Mouse (Mus musculus) liver, embryonic 16.5 days (tissue): Measurements from ENCODE around the gene Ppp1r7. TPM values are rescaled to one million over a fixed set of nuclear protein-coding genes. Genes with fewer than 3 reads are reported as not detected.
A peak's percentile ranks its signal among the peaks of the same experiment; 100 is the strongest.
"Not testable (repeated sequence)": the region's sequence is repeated elsewhere in the genome, so short reads cannot be mapped to it uniquely, and the experiment has no call there.

Experiments
- ATAC-seq: fragments of 200-750 bp; cut with Nextera tagmentation; 2 replicates; pipeline ENCODE4 v1.8.0; 2017; ENCODE audit warnings: low read depth, mild to moderate bottlenecking, moderate number of reproducible peaks, moderate library complexity
- H3K27ac ChIP-seq: fragments of 300-500 bp; sonication (generic); 2 replicates; pipeline ENCODE4 v1.5.1; 2014; ENCODE audit warnings: mild to moderate bottlenecking, low read length
- H3K27me3 ChIP-seq: fragments of 300-500 bp; sonication (generic); 2 replicates; pipeline ENCODE4 v1.6.1; 2014; ENCODE audit warnings: low read depth, low read length, mixed read lengths; ENCODE audit not compliant: control insufficient read depth, insufficient read depth
- H3K36me3 ChIP-seq: fragments of 300-500 bp; sonication (generic); 2 replicates; pipeline ENCODE4 v1.6.1; 2014; ENCODE audit warnings: mild to moderate bottlenecking; ENCODE audit not compliant: control insufficient read depth, insufficient read depth
- H3K4me1 ChIP-seq: fragments of 300-500 bp; sonication (generic); 2 replicates; pipeline ENCODE4 v1.6.1; 2014; ENCODE audit warnings: low read depth, low read length, mixed read lengths; ENCODE audit not compliant: control insufficient read depth
- H3K4me2 ChIP-seq: fragments of 300-500 bp; sonication (generic); 2 replicates; pipeline ENCODE4 v1.6.1; 2014; ENCODE audit warnings: low read depth, low read length, mixed read lengths
- H3K4me3 ChIP-seq: fragments of 300-500 bp; sonication (generic); 2 replicates; pipeline ENCODE4 v1.5.1; 2014; ENCODE audit warnings: low read depth, mild to moderate bottlenecking, low read length
- H3K9ac ChIP-seq: fragments of 300-500 bp; sonication (generic); 2 replicates; pipeline ENCODE4 v1.6.1; 2014; ENCODE audit warnings: low read depth, low read length
- H3K9me3 ChIP-seq: fragments of 300-500 bp; sonication (generic); replicated peaks from 2 replicates; pipeline ENCODE4 v1.6.1; 2016; ENCODE audit warnings: low read length; ENCODE audit not compliant: control insufficient read depth
- WGBS: fragments of 180-500 bp; shearing (Covaris S2); extraction: QIAGEN DNeasy Blood & Tissue Kit; methylation state at CpG from one replicate; pipeline ENCODE4 v1.1.7; 2014; ENCODE audit not compliant: insufficient replicate concordance; 5-methylcytosine and 5-hydroxymethylcytosine counted together
- polyA plus RNA-seq: library from polyadenylated mRNA; unstranded; fragments of >200 nt; fragmentation: Nextera tagmentation; extraction: Ambion mirVana; gene quantifications from 2 replicates; pipeline ENCODE4 v1.2.1, GENCODE M21; 2015

Ppp1r7 gene
- 29.4 and 31.9 TPM in 2 replicates for polyA plus RNA-seq

GRCm38 (mm10) chr1:93342648-93343503, at the start of gene Ppp1r7, which contains the start of gene Pask:
Ppp1r7 (plus strand) TSS chr1:93342854.
Pask (minus strand) TSS chr1:93343482.
- H3K4me2 ChIP-seq: peak within 1 kb of the TSS; percentile 94
- H3K36me3 ChIP-seq: peaks cover 5% of the 10 kb centered on the region; the same call in 1 of the 2 replicates
- H3K27ac ChIP-seq: peak within 1 kb of the TSS; percentile 84
- no peaks in the 10 kb centered on the region for H3K27me3 ChIP-seq
- H3K4me1 ChIP-seq: peaks cover 13% of the 10 kb centered on the region
- ATAC-seq: peak; percentile 92
- no peaks in the 10 kb centered on the region for H3K9me3 ChIP-seq
- H3K9ac ChIP-seq: peak within 1 kb of the TSS; percentile 91
- under 1% methylated on average over 63 of the region's 63 CpGs for WGBS
- peak within 1 kb of the TSS; percentile 99 for H3K4me3 ChIP-seq

GRCm38 (mm10) chr1:93294491-93294890, 48.2 kb upstream of the Ppp1r7 start:
- not testable (repeated sequence) for H3K4me1 ChIP-seq, ATAC-seq
- 63% methylated on average over 3 of the region's 3 CpGs for WGBS

GRCm38 (mm10) chr1:93299791-93300190, 42.9 kb upstream of the Ppp1r7 start:
- 81% methylated on average over 4 of the region's 4 CpGs for WGBS
- H3K9me3 ChIP-seq: no peaks in the 10 kb centered on the region
- no peak overlapping the region for H3K27ac ChIP-seq
- peaks cover 12% of the 10 kb centered on the region for H3K36me3 ChIP-seq
- H3K4me3 ChIP-seq: no peak overlapping the region
- peaks cover 4% of the 10 kb centered on the region for H3K4me1 ChIP-seq
- H3K27me3 ChIP-seq: no peaks in the 10 kb centered on the region
- H3K4me2 ChIP-seq: no peak overlapping the region
- no peak for ATAC-seq
- no peak overlapping the region for H3K9ac ChIP-seq

More at GRCm38 (mm10) chr1:93294491-93294890, 48.2 kb upstream of the Ppp1r7 start:
- not testable (repeated sequence) for H3K27ac ChIP-seq, H3K4me3 ChIP-seq, H3K4me2 ChIP-seq, H3K27me3 ChIP-seq, H3K36me3 ChIP-seq, H3K9ac ChIP-seq, H3K9me3 ChIP-seq

GRCm38 (mm10) chr1:93300578-93300977, 42.1 kb upstream of the Ppp1r7 start:
- Histone ChIP-seq H3K9ac (no peak overlapping the region), H3K36me3 (peaks cover 12% of the 10 kb centered on the region), H3K4me2 (no peak overlapping the region), H3K4me3 (no peak overlapping the region), H3K4me1 (peaks cover 8% of the 10 kb centered on the region), H3K9me3 (no peaks in the 10 kb centered on the region), H3K27ac (no peak overlapping the region), H3K27me3 (no peaks in the 10 kb centered on the region)
- 70% methylated on average over 3 of the region's 3 CpGs for WGBS
- no peak for ATAC-seq

- Histone ChIP-seq H3K4me1 (peaks cover 8% of the 10 kb centered on the region), H3K4me3 (peak within 1 kb of the TSS; percentile 84), H3K36me3 (peaks cover 4% of the 10 kb centered on the region), H3K9me3 (no peaks in the 10 kb centered on the region), H3K27ac (peak within 1 kb of the TSS; percentile 43), H3K4me2 (peak within 1 kb of the TSS; percentile 74), H3K9ac (peak within 1 kb of the TSS; percentile 81), H3K27me3 (no peaks in the 10 kb centered on the region)
- peak; percentile 91 for ATAC-seq
- WGBS: 7% methylated on average over 36 of the region's 36 CpGs
These were observed 36.9 kb upstream of the Ppp1r7 start, which contains the start of gene Mterf4 for GRCm38 (mm10) chr1:93305581-93306337. Mterf4 (minus strand) TSS chr1:93305915.

GRCm38 (mm10) chr1:93323973-93324372, 18.7 kb upstream of the Ppp1r7 start:
- Histone ChIP-seq H3K4me2 (no peak overlapping the region), H3K9ac (no peak overlapping the region), H3K27me3 (no peaks in the 10 kb centered on the region), H3K36me3 (peaks cover 20% of the 10 kb centered on the region), H3K9me3 (no peaks in the 10 kb centered on the region), H3K4me3 (no peak overlapping the region), H3K4me1 (no peaks in the 10 kb centered on the region), H3K27ac (no peak overlapping the region)
- 77% methylated on average over 6 of the region's 6 CpGs for WGBS
- no peak for ATAC-seq

- H3K4me3 ChIP-seq: no peak overlapping the region
- H3K9me3 ChIP-seq: no peaks in the 10 kb centered on the region
- no peaks in the 10 kb centered on the region for H3K4me1 ChIP-seq
- ATAC-seq: no peak
- H3K36me3 ChIP-seq: peaks cover 5% of the 10 kb centered on the region
- no peak overlapping the region for H3K9ac ChIP-seq
- H3K27ac ChIP-seq: no peak overlapping the region
- 79% methylated on average over 3 of the region's 3 CpGs for WGBS
- no peaks in the 10 kb centered on the region for H3K27me3 ChIP-seq
- no peak overlapping the region for H3K4me2 ChIP-seq
These were observed 16.2 kb upstream of the Ppp1r7 start for GRCm38 (mm10) chr1:93326446-93326845.

- 72% methylated on average over 2 of the region's 2 CpGs for WGBS
- Histone ChIP-seq H3K4me2 (no peak overlapping the region), H3K4me1 (no peaks in the 10 kb centered on the region), H3K4me3 (no peak overlapping the region), H3K27me3 (no peaks in the 10 kb centered on the region), H3K9me3 (no peaks in the 10 kb centered on the region), H3K27ac (no peak overlapping the region), H3K36me3 (peaks cover 5% of the 10 kb centered on the region), H3K9ac (no peak overlapping the region)
- no peak for ATAC-seq
These were observed 8.0 kb upstream of the Ppp1r7 start for GRCm38 (mm10) chr1:93334621-93335020.
